ENCODE assay signal across 15 mouse cellular contexts in the genomic region with DNA sequence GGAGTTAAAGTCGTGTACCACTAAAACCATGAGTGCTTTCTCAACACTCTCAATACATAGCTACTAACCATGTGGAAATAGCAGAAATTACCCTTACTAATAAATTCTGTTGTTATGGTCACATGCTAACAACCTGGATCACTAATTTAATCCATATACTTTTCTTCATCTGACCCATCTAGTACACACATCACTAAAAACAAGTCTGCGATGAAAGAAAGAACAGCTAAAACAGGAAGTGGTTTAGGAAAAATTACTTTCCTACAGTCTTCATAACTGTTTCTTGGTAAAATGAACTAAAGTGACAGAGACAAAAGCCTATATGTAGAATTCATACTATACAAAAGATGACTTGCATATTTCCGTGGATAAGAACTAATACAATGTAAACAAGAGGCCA. TPM values are rescaled to one million over a fixed set of nuclear protein-coding genes. Genes with fewer than 3 reads are reported as not detected.
DNase-seq lines count a peak whose midpoint lies in the region; ATAC-seq lines count a peak whose summit lies in the region.
"Had no signal": no experiment of that assay in that cellular context is flagged by ENCODE, and none has a peak within 500 bp of the region (broad histone marks: within the 10 kb centered on the region; RNA-seq: fewer than 3 reads in every experiment).

No protein-coding gene starts in this region.

- ATAC-seq in CD4-positive, CD25-positive, alpha-beta regulatory T cell, adult 4 months: peak; percentile 76
- ATAC-seq in common myeloid progenitor, adult 5-6 weeks (replicated peaks; ENCODE audit: low read depth, poor library complexity, severe bottlenecking): peak; percentile 58
- peak; percentile 14; the same call in 1 of the 2 replicates for ATAC-seq in megakaryocyte progenitor cell, adult 5-6 weeks (replicated peaks; ENCODE audit: poor library complexity)
- ATAC-seq: forebrain, embryonic 15.5 days; intestine, postnatal 0 days had no signal

- peak; percentile 34 for DNase-seq in 416B (ENCODE audit: low read depth)
- DNase-seq in left cerebral cortex, postnatal 25 days (ENCODE audit: low spot score in 2 of 2): no peak
- DNase-seq in left cerebral cortex, adult 11 months (ENCODE audit: low spot score): no peak
- DNase-seq in frontal cortex, postnatal 25 days (ENCODE audit: low spot score in 2 of 2): no peak
- DNase-seq: adrenal gland, postnatal 14 days; cerebellum, adult 2 months; cerebellum, postnatal 10 days; embryo, embryonic 11 days; gastrocnemius, postnatal 10 days; heart, adult 2 months had no signal

- intact Hi-C loops in left cerebral cortex, postnatal 25 days (cut with DNase I): no loop called here

RNA-seq across cellular contexts. Expression of a gene that starts 13.2 kb away (rescaled TPM):
- 1 to 10 TPM in 1 of 2 experiments, under 1 TPM in 1; 0.58 to 1.2 TPM for polyA plus RNA-seq in CD4-positive, CD25-positive, alpha-beta regulatory T cell, adult 4 months (2017; shearing (Covaris generic))
- total RNA-seq in common myeloid progenitor, adult 5-6 weeks (2017): 0.18 TPM in 1 of 2 replicates, not detected in the other
- total RNA-seq in megakaryocyte progenitor cell, adult 5-6 weeks (2015): not detected in 2 replicates
- under 0.01 TPM in 1 of 2 replicates, not detected in the other for total RNA-seq in megakaryocyte progenitor cell, adult 5-6 weeks (2017)
- 10 to 100 TPM; 16.9 to 23.1 TPM for total RNA-seq in left cerebral cortex, postnatal 25 days (2021)

RNA-seq across cellular contexts. Expression of a gene that starts 49.0 kb away (rescaled TPM):
- polyA plus RNA-seq in CD4-positive, CD25-positive, alpha-beta regulatory T cell, adult 4 months (2017; shearing (Covaris generic)): 10 to 100 TPM; 15.5 to 21.5 TPM
- total RNA-seq in common myeloid progenitor, adult 5-6 weeks (2017): 13.2 and 24.6 TPM in 2 replicates
- 68.6 TPM in 2 replicates for total RNA-seq in megakaryocyte progenitor cell, adult 5-6 weeks (2015)
- total RNA-seq in megakaryocyte progenitor cell, adult 5-6 weeks (2017): 8.0 and 17.6 TPM in 2 replicates
- 10 to 100 TPM; 61.6 to 62.3 TPM for total RNA-seq in left cerebral cortex, postnatal 25 days (2021)

Comparison
In these comparisons a context has a peak if more than half of its experiments do, and no peak if none do; other contexts are left out.
1. ATAC-seq: peak in every context shown above with its lines; median percentile 76 in CD4-positive, CD25-positive, alpha-beta regulatory T cell, adult 4 months; 58 in common myeloid progenitor, adult 5-6 weeks; 14 in megakaryocyte progenitor cell, adult 5-6 weeks.
2. RNA of a gene that starts 13.2 kb away (total RNA-seq): 16.9 to 23.1 TPM in left cerebral cortex, postnatal 25 days; 0.18 TPM in common myeloid progenitor, adult 5-6 weeks and under 0.01 TPM in megakaryocyte progenitor cell, adult 5-6 weeks; every median in the first group is over 10 times any median in the second.